Mouse (Mus musculus) embryonic facial prominence, embryonic 11.5 days (tissue): ENCODE results near the gene Cyp4x1. TPM values are rescaled to one million over a fixed set of nuclear protein-coding genes. Genes with fewer than 3 reads are reported as not detected.
A peak's percentile ranks its signal among the peaks of the same experiment; 100 is the strongest.

Experiments
- ATAC-seq: fragments of 200-750 bp; cut with Nextera tagmentation; replicated peaks from 2 replicates; pipeline ENCODE4 v1.8.0; 2017; ENCODE audit warnings: low read depth; ENCODE audit not compliant: insufficient number of reproducible peaks, low FRiP score, low TSS enrichment
- DNase-seq: peaks from one replicate; pipeline ENCODE4 v3.0.0-alpha.2; 2015; ENCODE audit warnings: low spot score
- H3K27ac ChIP-seq: fragments of 300-500 bp; sonication (generic); replicated peaks from 2 replicates; pipeline ENCODE4 v1.5.1; 2014; ENCODE audit warnings: mild to moderate bottlenecking, low read depth, low read length, control low read depth
- H3K27me3 ChIP-seq: fragments of 300-500 bp; sonication (generic); 2 replicates; pipeline ENCODE4 v1.6.1; 2014; ENCODE audit warnings: mild to moderate bottlenecking, low read length, moderate library complexity, mixed read lengths; ENCODE audit not compliant: control insufficient read depth, insufficient read depth
- H3K36me3 ChIP-seq: fragments of 300-500 bp; sonication (generic); replicated peaks from 2 replicates; pipeline ENCODE4 v1.6.1; 2014; ENCODE audit warnings: low read depth, mild to moderate bottlenecking, low read length, moderate library complexity, mixed read lengths; ENCODE audit not compliant: control insufficient read depth, insufficient read depth
- H3K4me1 ChIP-seq: fragments of 300-500 bp; sonication (generic); 2 replicates; pipeline ENCODE4 v1.6.1; 2014; ENCODE audit warnings: low read length, mixed read lengths; ENCODE audit not compliant: control insufficient read depth, insufficient read depth
- H3K4me2 ChIP-seq: fragments of 300-500 bp; sonication (generic); 2 replicates; pipeline ENCODE4 v1.6.1; 2014; ENCODE audit warnings: low read depth, mild to moderate bottlenecking, control low read depth, low read length, moderate library complexity
- H3K4me3 ChIP-seq: fragments of 300-500 bp; sonication (generic); 2 replicates; pipeline ENCODE4 v1.5.1; 2014; ENCODE audit warnings: low read depth, low read length, control low read depth
- H3K9ac ChIP-seq: fragments of 300-500 bp; sonication (generic); replicated peaks from 2 replicates; pipeline ENCODE4 v1.6.1; 2014; ENCODE audit warnings: mild to moderate bottlenecking, control low read depth, low read length
- H3K9me3 ChIP-seq: fragments of 300-500 bp; sonication (generic); replicated peaks from 2 replicates; pipeline ENCODE4 v1.6.1; 2016; ENCODE audit warnings: mild to moderate bottlenecking, low read length, inconsistent platforms, mixed read lengths; ENCODE audit not compliant: control insufficient read depth
- WGBS: fragments of 180-500 bp; shearing (Covaris S2); extraction: QIAGEN DNeasy Blood & Tissue Kit; methylation state at CpG from one replicate; pipeline ENCODE4 v1.1.7; 2014; 5-methylcytosine and 5-hydroxymethylcytosine counted together
- polyA plus RNA-seq: library from polyadenylated mRNA; unstranded; fragments of >200 nt; fragmentation: Nextera tagmentation; extraction: Ambion mirVana; gene quantifications from 2 replicates; pipeline ENCODE4 v1.2.1, GENCODE M21; 2014

The Cyp4x1 gene
- polyA plus RNA-seq, 1 experiment from 2014 or later: 0.50 TPM

DNA sequence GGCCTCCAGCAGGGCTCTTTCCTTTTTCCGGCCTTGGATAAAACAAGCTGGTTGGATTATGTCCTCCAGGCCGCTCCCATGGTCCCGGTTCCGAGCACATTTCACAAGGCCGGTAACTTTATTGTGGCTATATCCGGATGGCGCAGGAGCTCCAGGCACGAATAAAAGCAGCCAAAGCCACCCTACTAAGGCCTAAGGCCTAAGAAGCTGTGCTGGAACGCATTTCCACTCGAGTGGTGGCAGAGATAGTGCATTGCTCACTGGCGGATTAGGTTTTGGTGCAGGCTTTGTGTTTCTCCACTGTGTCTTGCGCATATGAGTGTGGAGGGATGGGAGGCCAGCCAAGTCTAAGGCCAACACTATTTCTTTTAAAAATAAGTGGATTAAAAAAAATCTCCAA, 74.2 kb downstream of the Cyp4x1 start:
- WGBS: 6% methylated on average over 12 of the region's 12 CpGs
- 0 out of 2 replicates have a peak overlapping the region, but pooled peaks have one; percentile 2 for H3K4me3 ChIP-seq
- ATAC-seq (no peak), DNase-seq (no peak)
- no peaks in the 10 kb centered on the region for H3K9me3 ChIP-seq
- no peak overlapping the region for H3K27ac ChIP-seq
- H3K4me1 ChIP-seq: peaks cover 7% of the 10 kb centered on the region
- H3K27me3 ChIP-seq: peaks cover 86% of the 10 kb centered on the region
- H3K9ac ChIP-seq: no peak overlapping the region
- H3K36me3 ChIP-seq: no peaks in the 10 kb centered on the region
- no peak overlapping the region for H3K4me2 ChIP-seq

DNA sequence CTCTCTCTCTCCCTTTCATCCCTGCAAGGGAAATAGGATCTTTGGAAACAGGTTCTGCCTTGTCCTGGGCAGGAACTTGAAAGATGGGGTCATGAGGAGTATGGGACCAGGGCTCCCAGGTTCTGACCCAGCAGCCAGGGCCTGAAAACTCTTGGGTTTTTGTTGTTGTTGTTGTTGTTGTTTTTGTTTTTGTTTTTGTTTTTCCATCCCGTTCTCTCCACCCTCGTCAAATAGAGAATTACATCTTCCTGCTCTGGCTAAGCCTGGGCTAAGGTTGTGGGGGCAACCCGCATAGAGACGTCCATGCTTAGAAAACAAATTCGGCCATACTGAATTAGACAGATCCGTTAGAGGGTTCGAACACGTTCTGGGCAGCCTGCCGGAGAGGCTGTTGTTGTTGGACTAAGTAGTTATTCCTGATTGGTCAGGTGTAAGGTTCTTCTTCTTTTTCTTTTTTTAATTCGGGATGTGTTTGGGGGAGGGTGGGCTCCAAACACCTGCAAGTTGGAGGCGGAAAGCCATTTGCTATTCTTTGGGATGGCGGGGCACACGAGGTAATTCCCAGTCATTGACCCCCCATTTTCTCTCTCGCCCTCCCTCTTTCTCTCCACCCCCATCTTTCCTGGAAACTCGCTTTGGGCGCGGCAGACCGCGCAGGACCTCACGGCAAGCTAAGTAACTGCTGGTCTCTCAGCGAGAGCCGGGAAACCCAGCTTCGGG, 75.0 kb downstream of the Cyp4x1 start:
- peaks cover 85% of the 10 kb centered on the region for H3K27me3 ChIP-seq
- H3K4me2 ChIP-seq: no peak overlapping the region
- no peaks in the 10 kb centered on the region for H3K36me3 ChIP-seq
- under 1% methylated on average over 23 of the region's 23 CpGs for WGBS
- H3K4me3 ChIP-seq: peak overlapping the region; percentile 16
- ATAC-seq (no peak), DNase-seq (peak; percentile 41)
- H3K4me1 ChIP-seq: peaks cover 7% of the 10 kb centered on the region
- no peak overlapping the region for H3K27ac ChIP-seq
- H3K9ac ChIP-seq: no peak overlapping the region
- no peaks in the 10 kb centered on the region for H3K9me3 ChIP-seq

DNA sequence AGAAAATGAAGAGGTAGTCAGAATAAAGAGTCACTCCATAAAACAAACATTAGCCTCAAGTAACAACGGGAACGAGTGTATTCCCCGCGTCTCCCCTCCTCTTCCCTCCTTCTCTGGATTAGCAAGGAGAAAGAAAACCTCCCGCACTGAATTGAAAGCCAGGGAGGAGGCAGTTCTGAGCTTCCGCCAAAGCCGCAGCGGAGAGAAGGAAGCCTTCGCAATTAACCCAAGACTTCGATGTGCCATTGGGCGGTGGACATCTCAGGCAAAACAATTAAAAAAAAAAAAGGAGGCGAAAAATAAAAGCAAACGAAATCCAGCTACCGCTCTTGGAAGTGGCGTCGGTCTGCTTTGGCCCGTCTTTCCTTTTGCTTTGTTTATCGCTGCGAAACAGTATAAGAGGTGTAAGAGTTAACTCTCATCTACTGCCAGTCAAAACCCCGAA, 75.7 kb downstream of the Cyp4x1 start:
- no peak for ATAC-seq
- Histone ChIP-seq H3K27me3 (peaks cover 82% of the 10 kb centered on the region), H3K9ac (no peak overlapping the region; the same call in 1 of the 2 replicates), H3K36me3 (no peaks in the 10 kb centered on the region), H3K4me2 (no peak overlapping the region), H3K4me1 (peaks cover 7% of the 10 kb centered on the region), H3K27ac (no peak overlapping the region), H3K9me3 (no peaks in the 10 kb centered on the region), H3K4me3 (no peak overlapping the region)
- DNase-seq: peak; percentile 46
- under 1% methylated on average over 20 of the region's 20 CpGs for WGBS

DNA sequence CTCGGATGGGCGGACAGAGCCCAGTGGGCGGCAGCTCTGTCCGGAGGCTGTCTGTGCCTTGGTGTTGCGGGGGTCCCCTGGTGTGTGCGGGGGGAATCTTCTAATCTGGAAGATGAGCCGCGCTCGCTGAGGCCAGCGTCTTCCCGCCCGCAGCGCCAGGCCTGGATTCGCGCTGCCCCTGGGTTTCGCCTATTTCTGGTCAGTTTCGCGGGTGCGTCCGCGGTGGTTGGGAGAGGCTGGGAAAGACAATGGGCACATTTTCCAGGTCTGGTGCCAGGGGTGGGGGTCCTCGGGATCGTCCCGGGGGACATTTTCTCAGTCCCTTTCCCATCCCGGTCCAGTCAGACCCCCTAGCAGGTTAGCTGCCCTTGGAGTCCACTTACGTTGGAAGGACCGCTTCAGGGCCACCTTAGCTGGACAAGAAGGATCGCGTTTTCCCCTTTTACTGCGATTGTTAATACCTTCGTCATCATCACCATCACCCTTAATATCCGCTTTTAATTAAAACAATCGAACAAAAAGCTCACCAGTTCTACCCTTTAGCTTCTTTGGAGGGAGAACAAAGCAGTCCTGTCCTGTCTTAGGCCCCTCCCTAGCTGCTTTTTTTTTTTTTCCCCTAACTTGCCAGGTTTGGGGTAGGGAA, 76.3 kb downstream of the Cyp4x1 start:
- H3K27me3 ChIP-seq: peaks cover 78% of the 10 kb centered on the region
- H3K4me2 ChIP-seq: no peak overlapping the region
- no peaks in the 10 kb centered on the region for H3K36me3 ChIP-seq
- DNase-seq (no peak), ATAC-seq (no peak)
- peaks cover 4% of the 10 kb centered on the region for H3K4me1 ChIP-seq
- no peaks in the 10 kb centered on the region for H3K9me3 ChIP-seq
- 1% methylated on average over 33 of the region's 33 CpGs for WGBS
- H3K9ac ChIP-seq: peak overlapping the region; percentile 40; the same call in 1 of the 2 replicates
- H3K4me3 ChIP-seq: peak overlapping the region; percentile 29
- no peak overlapping the region for H3K27ac ChIP-seq

DNA sequence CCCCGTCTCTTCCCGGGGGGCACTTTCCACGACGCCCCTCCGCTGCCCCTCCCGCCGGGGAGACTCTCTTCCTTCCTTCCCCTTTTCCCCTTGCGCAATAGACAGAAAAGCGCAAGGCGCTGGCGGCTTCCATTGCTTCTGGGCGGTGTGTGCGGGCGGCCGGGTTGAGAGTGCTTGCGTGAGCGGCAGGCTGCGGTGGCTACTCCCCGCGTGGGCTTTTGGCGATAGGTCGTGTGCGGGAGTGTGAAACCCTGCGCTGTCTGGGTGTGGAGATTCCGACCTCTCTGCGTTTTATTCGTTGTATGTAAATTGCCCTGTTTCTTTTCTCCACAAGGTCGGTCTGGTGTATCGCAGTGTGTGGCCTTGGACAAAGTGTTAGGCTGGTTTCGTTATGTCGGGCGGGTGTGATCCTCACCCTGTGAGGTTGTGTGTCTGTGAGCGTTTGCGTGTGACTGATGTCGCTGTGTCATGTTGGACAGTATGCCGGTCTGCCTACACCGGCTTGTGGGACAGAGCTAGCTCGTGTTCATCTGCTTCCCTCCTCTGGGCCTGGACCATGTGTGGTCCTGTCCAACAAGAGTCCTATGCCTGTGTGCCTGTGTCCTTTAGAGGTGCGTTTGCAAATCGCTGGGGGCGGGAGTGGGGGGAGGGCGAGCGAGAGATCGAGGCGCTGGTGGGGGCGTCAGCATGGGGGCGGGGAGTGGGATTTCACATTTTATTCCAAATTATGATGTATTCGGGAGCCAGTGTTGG, 77.0 kb downstream of the Cyp4x1 start:
- peak overlapping the region; percentile 50 for H3K9ac ChIP-seq
- under 1% methylated on average over 47 of the region's 48 CpGs for WGBS
- no peaks in the 10 kb centered on the region for H3K36me3 ChIP-seq
- H3K4me3 ChIP-seq: peak overlapping the region; percentile 29
- H3K27me3 ChIP-seq: peaks cover 76% of the 10 kb centered on the region
- peak; percentile 46 for DNase-seq
- H3K4me2 ChIP-seq: peak overlapping the region; percentile 50
- 0 out of 2 replicates have a peak overlapping the region, but pooled peaks have one; percentile 9 for H3K27ac ChIP-seq
- no peaks in the 10 kb centered on the region for H3K9me3 ChIP-seq
- peak; percentile 68 for ATAC-seq
- peaks cover 4% of the 10 kb centered on the region for H3K4me1 ChIP-seq

DNA sequence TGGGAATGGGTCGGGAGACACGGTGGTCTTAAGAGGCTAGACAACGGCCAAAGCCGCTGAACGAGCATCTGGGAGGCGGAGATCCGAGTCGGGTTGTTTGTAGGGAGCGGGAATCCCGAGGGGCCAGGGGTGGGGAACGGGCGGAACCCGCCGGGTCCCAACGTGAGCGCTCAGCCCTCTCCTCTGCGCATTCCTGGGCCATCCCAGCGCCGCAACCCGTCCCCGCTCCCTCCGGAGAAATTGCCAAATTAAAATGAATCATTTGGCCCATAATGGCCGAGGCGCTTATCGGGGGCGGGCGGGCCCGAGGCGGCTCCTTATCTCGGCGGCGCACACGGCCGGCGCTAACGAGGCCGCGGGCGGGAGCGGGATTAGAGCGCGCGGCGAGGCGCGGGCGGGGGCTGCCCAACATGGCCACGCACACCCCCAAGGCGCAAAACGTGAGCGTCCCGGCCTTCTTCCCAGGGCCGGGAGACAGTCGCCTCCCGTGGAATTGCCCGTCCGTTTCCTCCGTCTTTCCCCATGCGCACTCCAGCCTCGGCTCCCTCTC, 77.6 kb downstream of the Cyp4x1 start, which contains the start of gene Tal1:
Gene Tal1 (plus strand): TSS at position 56 of the 550 bp plus-strand sequence.
- no peaks in the 10 kb centered on the region for H3K36me3 ChIP-seq
- DNase-seq: peak; percentile 41
- H3K27me3 ChIP-seq: peaks cover 76% of the 10 kb centered on the region
- peak within 1 kb of the TSS; percentile 29 for H3K4me3 ChIP-seq
- 0 out of 2 replicates have a peak, but pooled peaks have one; percentile 10 for ATAC-seq
- H3K27ac ChIP-seq: 0 out of 2 replicates have a peak within 1 kb of the TSS, but pooled peaks have one; percentile 9
- peak within 1 kb of the TSS; percentile 50 for H3K4me2 ChIP-seq
- peak within 1 kb of the TSS; percentile 50 for H3K9ac ChIP-seq
- under 1% methylated on average over 53 of the region's 60 CpGs for WGBS
- no peaks in the 10 kb centered on the region for H3K9me3 ChIP-seq
- H3K4me1 ChIP-seq: peaks cover 4% of the 10 kb centered on the region
